Mouse (Mus musculus) MEL (cell line): ENCODE measurements at regions not wholly inside any gene's neighbourhood (a gene's known extent, or its start where the extent isn't known, plus 50 kb on each side); places are given as distances from the start of the nearest gene placed in this dataset.

ENCODE experiments used
- DNase-seq: peaks from one replicate; pipeline ENCODE4 v3.0.0; 2011; ENCODE audit warnings: low read depth, low spot score
- H3K27ac ChIP-seq: 2 replicates; pipeline ENCODE4 v1.5.1; 2012; ENCODE audit warnings: low read depth, mild to moderate bottlenecking, control low read depth, low read length, moderate library complexity; ENCODE audit not compliant: control insufficient read depth
- H3K27me3 ChIP-seq, 2 experiments: fragments of 150-350 bp in 1 of 2; sonication (generic) in 1 of 2; 2 replicates each; pipeline ENCODE4 v1.6.1; 2012; ENCODE audit warnings: low read length in 2 of 2, mild to moderate bottlenecking in 2 of 2, improper control_type of control experiment in 1 of 2, moderate library complexity in 1 of 2; ENCODE audit not compliant: insufficient read depth in 2 of 2, control insufficient read depth in 1 of 2
- H3K36me3 ChIP-seq, 2 experiments: 2 replicates each; pipeline ENCODE4 v1.6.1; 2012 to 2014; ENCODE audit warnings: low read length in 2 of 2, improper control_type of control experiment in 1 of 2, inconsistent platforms in 1 of 2, mild to moderate bottlenecking in 1 of 2; ENCODE audit not compliant: insufficient read depth in 2 of 2, control insufficient read depth in 1 of 2
- H3K4me1 ChIP-seq, 2 experiments: fragments of 150-350 bp in 1 of 2; sonication (generic) in 1 of 2; 2 replicates each; pipeline ENCODE4 v1.6.1; 2012; ENCODE audit warnings: low read length in 2 of 2, improper control_type of control experiment in 1 of 2, mild to moderate bottlenecking in 1 of 2; ENCODE audit not compliant: insufficient read depth in 2 of 2, control insufficient read depth in 1 of 2
- H3K4me3 ChIP-seq, 2 experiments: fragments of 150-350 bp in 1 of 2; sonication (generic) in 1 of 2; 2 replicates each; pipeline ENCODE4 v1.5.1; 2012; ENCODE audit warnings: low read depth in 2 of 2, low read length in 2 of 2, mild to moderate bottlenecking in 2 of 2, moderate library complexity in 2 of 2, control low read depth in 1 of 2, improper control_type of control experiment in 1 of 2; ENCODE audit not compliant: control insufficient read depth in 1 of 2, insufficient read depth in 1 of 2
- H3K79me2 ChIP-seq: 2 replicates; pipeline ENCODE4 v1.6.1; 2012; ENCODE audit warnings: mild to moderate bottlenecking, low read length, moderate library complexity; ENCODE audit not compliant: control insufficient read depth, poor library complexity, insufficient read depth
- H3K9ac ChIP-seq: 2 replicates; pipeline ENCODE4 v1.6.1; 2012; ENCODE audit warnings: low read depth, mild to moderate bottlenecking, control low read depth, low read length, moderate library complexity; ENCODE audit not compliant: control insufficient read depth, poor library complexity, severe bottlenecking
- H3K9me3 ChIP-seq: fragments of 150-350 bp; sonication (generic); replicated peaks from 2 replicates; pipeline ENCODE4 v1.6.1; 2012; ENCODE audit warnings: mild to moderate bottlenecking, low read length, improper control_type of control experiment, moderate library complexity; ENCODE audit not compliant: insufficient read depth
- CHD1 ChIP-seq: IDR thresholded peaks from 2 replicates; pipeline ENCODE4 v1.6.1; 2012; ENCODE audit warnings: low read depth, mild to moderate bottlenecking, inconsistent platforms, low read length, improper control_type of control experiment
- E2F4 ChIP-seq: IDR thresholded peaks from 2 replicates; pipeline ENCODE4 v1.6.1; 2011; ENCODE audit warnings: low read depth, low read length, improper control_type of control experiment, borderline replicate concordance
- ELF1 ChIP-seq: IDR thresholded peaks from 2 replicates; pipeline ENCODE4 v1.6.1; 2014; ENCODE audit warnings: low read depth, mild to moderate bottlenecking, inconsistent platforms, low read length, improper control_type of control experiment, moderate library complexity
- EP300 ChIP-seq, 2 experiments: IDR thresholded peaks; 2 replicates each; pipeline ENCODE4 v1.6.1; 2011; ENCODE audit warnings: improper control_type of control experiment in 2 of 2, low read length in 2 of 2, low read depth in 1 of 2, mild to moderate bottlenecking in 1 of 2
- ETS1 ChIP-seq: IDR thresholded peaks from 2 replicates; pipeline ENCODE4 v1.6.1; 2012; ENCODE audit warnings: low read depth, mild to moderate bottlenecking, inconsistent platforms, low read length, improper control_type of control experiment, moderate library complexity
- GABPA ChIP-seq: IDR thresholded peaks from 2 replicates; pipeline ENCODE4 v1.6.1; 2012; ENCODE audit warnings: low read depth, mild to moderate bottlenecking, inconsistent platforms, low read length, improper control_type of control experiment, moderate library complexity
- GATA1 ChIP-seq: IDR thresholded peaks from 2 replicates; pipeline ENCODE4 v1.6.1; 2011; ENCODE audit warnings: low read depth, low read length, improper control_type of control experiment
- JUND ChIP-seq: IDR thresholded peaks from 2 replicates; pipeline ENCODE4 v1.6.1; 2011; ENCODE audit warnings: low read depth, mild to moderate bottlenecking, improper control_type of control experiment, low read length
- KAT2A ChIP-seq: conservative IDR thresholded peaks from 2 replicates; pipeline ENCODE4 v1.6.1; 2012; ENCODE audit warnings: low read depth, low read length, improper control_type of control experiment, inconsistent platforms
- MAZ ChIP-seq: IDR thresholded peaks from 2 replicates; pipeline ENCODE4 v1.6.1; 2012; ENCODE audit warnings: low read depth, mild to moderate bottlenecking, inconsistent platforms, low read length, improper control_type of control experiment
- MXI1 ChIP-seq: IDR thresholded peaks from 2 replicates; pipeline ENCODE4 v1.6.1; 2011; ENCODE audit warnings: mild to moderate bottlenecking, low read depth, low read length, improper control_type of control experiment
- MYB ChIP-seq: IDR thresholded peaks from 2 replicates; pipeline ENCODE4 v1.6.1; 2011; ENCODE audit warnings: mild to moderate bottlenecking, low read depth, low read length, improper control_type of control experiment
- MYC ChIP-seq: IDR thresholded peaks from 2 replicates; pipeline ENCODE4 v1.6.1; 2011; ENCODE audit warnings: low read depth, mild to moderate bottlenecking, low read length, improper control_type of control experiment, moderate library complexity
- POLR2AphosphoS2 ChIP-seq: IDR thresholded peaks from 2 replicates; pipeline ENCODE4 v1.6.1; 2011; ENCODE audit warnings: low read length, improper control_type of control experiment
- POLR2AphosphoS5 ChIP-seq: IDR thresholded peaks from 2 replicates; pipeline ENCODE4 v1.6.1; 2012; ENCODE audit warnings: low read depth, borderline replicate concordance, mild to moderate bottlenecking, inconsistent platforms, low read length, moderate library complexity, mixed read lengths
- RAD21 ChIP-seq: IDR thresholded peaks from 2 replicates; pipeline ENCODE4 v1.6.1; 2011; ENCODE audit warnings: mild to moderate bottlenecking, low read depth, low read length, improper control_type of control experiment
- RCOR1 ChIP-seq: IDR thresholded peaks from 2 replicates; pipeline ENCODE4 v1.6.1; 2012; ENCODE audit warnings: low read depth, mild to moderate bottlenecking, inconsistent platforms, low read length, improper control_type of control experiment
- TBP ChIP-seq: IDR thresholded peaks from 2 replicates; pipeline ENCODE4 v1.8.0; 2011; ENCODE audit warnings: low read depth, low read length, improper control_type of control experiment
- TCF12 ChIP-seq: IDR thresholded peaks from 2 replicates; pipeline ENCODE4 v1.6.1; 2014; ENCODE audit warnings: low read depth, mild to moderate bottlenecking, inconsistent platforms, low read length, improper control_type of control experiment, moderate library complexity
- UBTF ChIP-seq: IDR thresholded peaks from 2 replicates; pipeline ENCODE4 v1.6.1; 2012; ENCODE audit warnings: low read depth, mild to moderate bottlenecking, inconsistent platforms, low read length, improper control_type of control experiment, moderate library complexity, borderline replicate concordance; ENCODE audit not compliant: insufficient read depth
- ZMIZ1 ChIP-seq: IDR thresholded peaks from 2 replicates; pipeline ENCODE4 v1.6.1; 2012; ENCODE audit warnings: low read depth, mild to moderate bottlenecking, inconsistent platforms, low read length, improper control_type of control experiment, moderate library complexity
- ZNF384 ChIP-seq: IDR thresholded peaks from 2 replicates; pipeline ENCODE4 v1.6.1; 2012; ENCODE audit warnings: low read depth, mild to moderate bottlenecking, inconsistent platforms, low read length, improper control_type of control experiment

- DNase-seq: no peak
- no peak overlapping the region for H3K4me3 ChIP-seq
- no peaks in the 10 kb centered on the region for H3K9me3 ChIP-seq
- TF ChIP-seq RCOR1 (no peak), MYB (no peak), EP300 (IDR thresholded peaks at IDR 0.05; ENCODE audit: low read depth in 1 of 2, low read length in 2 of 2) (no peak), MAZ (no peak), RAD21 (no peak), E2F4 (no peak), KAT2A (no peak), CHD1 (no peak), GATA1 (no peak), MYC (no peak), TBP (no peak), JUND (no peak), POLR2AphosphoS2 (no peak), MXI1 (no peak), ZNF384 (no peak), UBTF (no peak), POLR2AphosphoS5 (no peak; the same call in 1 of the 2 replicates), ZMIZ1 (no peak), TCF12 (no peak), ELF1 (no peak)
- no peaks in the 10 kb centered on the region for H3K36me3 ChIP-seq
- no peaks in the 10 kb centered on the region for H3K4me1 ChIP-seq
- H3K27ac ChIP-seq: no peak overlapping the region
- H3K9ac ChIP-seq: no peak overlapping the region
- H3K27me3 ChIP-seq: no peaks in the 10 kb centered on the region
- no peaks in the 10 kb centered on the region for H3K79me2 ChIP-seq
Observed at GRCm38 (mm10) chr3:3001639-3002038, 2749.0 kb upstream of the Gm8797 start.

GRCm38 (mm10) chr3:3003425-3003824, 2747.2 kb upstream of the Gm8797 start:
- TF ChIP-seq RAD21: no peak
- no peak for TF ChIP-seq GABPA
- no peak for TF ChIP-seq ETS1
- Histone ChIP-seq H3K36me3 (no peaks in the 10 kb centered on the region), H3K9me3 (no peaks in the 10 kb centered on the region), H3K4me3 (no peak overlapping the region), H3K27me3 (no peaks in the 10 kb centered on the region), H3K9ac (no peak overlapping the region), H3K27ac (no peak overlapping the region), H3K79me2 (no peaks in the 10 kb centered on the region), H3K4me1 (no peaks in the 10 kb centered on the region)
- no peak for DNase-seq
